Mouse (Mus musculus) mesoderm, embryonic 11.5 days (tissue): ENCODE data around the gene A230072I06Rik.

Experiments used
- DNase-seq: peaks from one replicate; pipeline ENCODE4 v3.0.0-alpha.2; 2012; ENCODE audit warnings: low read depth, low spot score

Gene A230072I06Rik

GRCm38 (mm10) chr8:12323238-12323637 is 44.6 kb downstream of the A230072I06Rik start:
- DNase-seq = no peak

GRCm38 (mm10) chr8:12324561-12324960 is 45.9 kb downstream of the A230072I06Rik start:
- no peak for DNase-seq

GRCm38 (mm10) chr8:12324991-12325601 is 46.5 kb downstream of the A230072I06Rik start:
- DNase-seq = peak; percentile 57

GRCm38 (mm10) chr8:12327187-12327586 is 48.6 kb downstream of the A230072I06Rik start:
- DNase-seq = no peak

GRCm38 (mm10) chr8:12327707-12328471 is 49.3 kb downstream of the A230072I06Rik start:
- DNase-seq = no peak

GRCm38 (mm10) chr8:12328476-12328875 is 49.9 kb downstream of the A230072I06Rik start:
- DNase-seq = no peak

- no peak for DNase-seq
Measured at GRCm38 (mm10) chr8:12330066-12330465, 51.4 kb downstream of the A230072I06Rik start.
